Mouse (Mus musculus) MEL (cell line): ENCODE results near the gene Ankrd54.

Source experiments
- BHLHE40 ChIP-seq: IDR thresholded peaks from 2 replicates; pipeline ENCODE4 v1.6.1; 2012; ENCODE audit warnings: low read depth, mild to moderate bottlenecking, inconsistent platforms, low read length, improper control_type of control experiment, borderline replicate concordance
- CHD1 ChIP-seq: IDR thresholded peaks from 2 replicates; pipeline ENCODE4 v1.6.1; 2012; ENCODE audit warnings: low read depth, mild to moderate bottlenecking, inconsistent platforms, low read length, improper control_type of control experiment
- CTCF ChIP-seq, 3 experiments: IDR thresholded peaks in 2 of 3; conservative IDR thresholded peaks in 1 of 3; 2 replicates each; pipeline ENCODE4 v1.5.1; 2011 to 2012; ENCODE audit warnings: low read length in 3 of 3, low read depth in 2 of 3, mild to moderate bottlenecking in 2 of 3, improper control_type of control experiment in 1 of 3, inconsistent platforms in 1 of 3, mixed read lengths in 1 of 3, moderate library complexity in 1 of 3; ENCODE audit not compliant: control insufficient read depth in 1 of 3, insufficient read depth in 1 of 3, poor library complexity in 1 of 3, severe bottlenecking in 1 of 3
- E2F4 ChIP-seq: IDR thresholded peaks from 2 replicates; pipeline ENCODE4 v1.6.1; 2011; ENCODE audit warnings: low read depth, low read length, improper control_type of control experiment, borderline replicate concordance
- EP300 ChIP-seq, 2 experiments: IDR thresholded peaks; 2 replicates each; pipeline ENCODE4 v1.6.1; 2011; ENCODE audit warnings: improper control_type of control experiment in 2 of 2, low read length in 2 of 2, low read depth in 1 of 2, mild to moderate bottlenecking in 1 of 2
- GABPA ChIP-seq: IDR thresholded peaks from 2 replicates; pipeline ENCODE4 v1.6.1; 2012; ENCODE audit warnings: low read depth, mild to moderate bottlenecking, inconsistent platforms, low read length, improper control_type of control experiment, moderate library complexity
- MAFK ChIP-seq: IDR thresholded peaks from 2 replicates; pipeline ENCODE4 v1.6.1; 2011; ENCODE audit warnings: low read depth, mild to moderate bottlenecking, low read length, improper control_type of control experiment, borderline replicate concordance
- MAX ChIP-seq: IDR thresholded peaks from 2 replicates; pipeline ENCODE4 v1.6.1; 2011; ENCODE audit warnings: low read length, improper control_type of control experiment
- POLR2A ChIP-seq, 2 experiments: IDR thresholded peaks; 2 replicates each; pipeline ENCODE4 v1.6.1; 2011 to 2012; ENCODE audit warnings: low read length in 2 of 2, mild to moderate bottlenecking in 2 of 2, control low read depth in 1 of 2, improper control_type of control experiment in 1 of 2, low read depth in 1 of 2, moderate library complexity in 1 of 2; ENCODE audit not compliant: control insufficient read depth in 1 of 2, insufficient read depth in 1 of 2, poor library complexity in 1 of 2
- TBP ChIP-seq: IDR thresholded peaks from 2 replicates; pipeline ENCODE4 v1.8.0; 2011; ENCODE audit warnings: low read depth, low read length, improper control_type of control experiment
- ZNF384 ChIP-seq: IDR thresholded peaks from 2 replicates; pipeline ENCODE4 v1.6.1; 2012; ENCODE audit warnings: low read depth, mild to moderate bottlenecking, inconsistent platforms, low read length, improper control_type of control experiment

DNA sequence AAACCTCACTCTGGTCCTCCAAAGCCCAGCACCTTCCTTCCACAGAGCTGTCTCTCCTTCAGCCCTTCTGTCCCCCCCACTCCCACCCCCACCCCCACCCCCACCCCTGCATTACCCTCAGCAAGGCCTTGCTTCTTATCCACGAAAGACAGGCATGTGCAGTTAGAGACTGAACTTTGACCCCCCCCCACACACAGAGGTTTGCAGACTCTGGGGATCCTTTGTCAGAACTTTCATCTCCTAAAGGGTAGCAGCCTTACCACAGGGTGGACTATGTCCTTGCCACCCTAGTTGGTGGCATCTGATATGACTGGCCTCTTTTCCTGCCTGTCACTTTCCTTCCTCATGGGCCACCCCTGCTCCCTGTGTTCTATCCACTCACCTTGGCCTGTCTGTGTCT lies 39.3 kb downstream of the Ankrd54 start:
- no peak for TF ChIP-seq EP300 (IDR thresholded peaks at IDR 0.05; ENCODE audit: low read depth in 1 of 2, low read length in 2 of 2)
- no peak for TF ChIP-seq E2F4
- TF ChIP-seq CHD1, result no peak
- TF ChIP-seq POLR2A (IDR thresholded peaks at IDR 0.05; ENCODE audit: control insufficient read depth in 1 of 2, insufficient read depth in 1 of 2, low read depth in 1 of 2, low read length in 2 of 2, poor library complexity in 1 of 2), result no peak
- TF ChIP-seq BHLHE40, result no peak
- TF ChIP-seq MAFK, result no peak
- TF ChIP-seq TBP, result no peak
- no peak for TF ChIP-seq CTCF (IDR thresholded peaks at IDR 0.05 in 2 of 3, conservative IDR thresholded peaks at IDR 0.05 in 1 of 3; ENCODE audit: control insufficient read depth in 1 of 3, insufficient read depth in 1 of 3, low read depth in 2 of 3, low read length in 3 of 3, poor library complexity in 1 of 3, severe bottlenecking in 1 of 3)
- no peak for TF ChIP-seq GABPA
- TF ChIP-seq ZNF384, result no peak
- no peak for TF ChIP-seq MAX
